Mouse (Mus musculus): Measurements from ENCODE around the gene Tspan32.

Gene Tspan32

DNA sequence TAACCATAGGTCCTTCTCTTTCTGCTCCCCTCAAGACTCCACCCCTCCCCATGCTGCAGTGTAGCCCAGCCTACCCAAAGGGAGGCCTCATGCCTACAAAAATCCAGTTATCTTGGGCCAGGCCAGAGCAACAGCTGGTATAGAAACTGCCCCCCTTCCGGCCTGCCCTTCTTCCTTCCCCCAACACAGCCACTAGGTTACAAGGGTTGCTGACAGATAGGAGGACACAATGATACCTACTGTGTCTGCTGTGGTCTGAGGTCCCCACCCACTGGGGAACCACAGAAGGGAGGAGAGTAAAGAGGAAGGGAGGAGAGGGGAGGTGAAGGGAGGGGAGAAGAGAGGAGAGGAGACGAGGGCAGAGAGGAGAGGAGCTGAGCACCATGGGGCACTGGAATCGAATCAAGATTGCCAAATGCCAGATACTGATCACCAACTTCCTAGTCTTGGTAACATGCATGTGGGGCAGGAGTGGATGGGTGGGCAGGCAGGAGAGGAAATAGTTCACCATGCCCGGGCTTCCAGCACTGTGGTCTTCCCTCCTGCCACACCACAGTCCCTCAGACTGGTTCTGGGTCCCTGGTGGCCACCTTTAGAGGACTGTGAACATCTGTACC lies at the start of gene Tspan32:
Gene Tspan32, plus strand, starts transcription at position 320 of the 617 bp plus-strand sequence.
- in situ Hi-C loops (cut with MboI; ENCODE audit: low pct_unique_long_range_greater_than_20kb in 1 of 2, low sequenced_read_pairs in 2 of 2, unreplicated experiment in 1 of 2): no loop called here

DNA sequence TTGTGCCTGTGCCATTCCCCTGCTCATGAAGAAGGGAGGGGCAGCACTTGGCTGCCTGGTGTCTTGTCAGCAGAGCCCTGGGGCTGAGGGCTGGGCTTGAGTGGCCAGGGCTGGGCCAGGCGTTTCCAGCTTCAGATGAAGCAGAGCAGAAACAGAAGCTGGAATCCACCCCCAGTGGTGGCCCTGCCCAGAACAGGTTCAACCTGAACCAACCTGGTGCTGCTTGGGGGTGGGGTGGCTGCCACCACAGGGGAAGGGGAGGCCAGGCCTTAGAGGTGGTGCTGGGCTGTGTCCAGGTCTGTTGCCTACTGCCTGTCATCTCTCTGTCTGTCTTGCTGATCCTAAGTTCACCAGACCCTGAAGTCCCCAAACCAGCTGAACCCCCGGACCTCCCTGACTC lies 48.8 kb upstream of the Tspan32 start:
- in situ Hi-C loops (cut with MboI; ENCODE audit: low pct_unique_long_range_greater_than_20kb in 1 of 2, low sequenced_read_pairs in 2 of 2, unreplicated experiment in 1 of 2): no loop called here

DNA sequence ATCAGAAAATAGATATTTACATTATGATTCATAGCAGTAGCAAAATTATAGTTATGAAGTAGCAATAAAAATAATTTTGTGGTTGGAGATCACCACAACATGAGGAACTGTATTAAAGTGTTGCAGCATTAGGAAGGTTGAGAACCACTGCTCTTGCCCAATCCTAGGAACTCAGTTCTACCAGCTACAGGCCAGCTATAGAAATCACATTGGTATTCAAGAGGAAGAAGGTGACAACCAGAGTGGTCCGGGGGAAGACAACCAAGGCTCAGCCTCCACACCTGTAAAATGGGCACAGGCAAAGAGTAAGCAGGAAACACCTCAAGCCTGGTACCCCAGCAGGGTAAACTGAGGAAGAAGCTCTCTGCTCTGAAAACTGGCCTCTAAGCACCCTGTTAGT lies 46.0 kb upstream of the Tspan32 start:
- in situ Hi-C loops (cut with MboI; ENCODE audit: low pct_unique_long_range_greater_than_20kb in 1 of 2, low sequenced_read_pairs in 2 of 2, unreplicated experiment in 1 of 2): no loop called here

DNA sequence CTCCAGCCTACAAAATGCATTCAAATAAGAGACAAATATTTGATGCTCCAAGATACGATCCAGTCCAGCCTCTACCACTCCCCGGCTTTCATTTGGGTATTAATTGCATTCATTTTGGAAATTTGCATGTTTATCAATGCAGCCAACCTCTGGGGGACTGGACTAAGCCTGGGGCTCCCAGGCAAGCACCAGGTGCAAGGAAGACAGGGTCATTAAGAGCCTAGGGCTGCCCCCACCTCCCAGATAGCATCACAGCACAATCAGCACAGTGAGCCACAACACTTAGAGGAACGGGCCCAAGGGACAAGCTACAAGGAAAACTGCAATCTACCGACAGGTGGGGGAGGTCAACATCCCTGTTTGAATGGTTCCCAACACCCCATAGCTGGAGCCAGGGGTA lies 45.1 kb upstream of the Tspan32 start:
- in situ Hi-C loops (cut with MboI; ENCODE audit: low pct_unique_long_range_greater_than_20kb in 1 of 2, low sequenced_read_pairs in 2 of 2, unreplicated experiment in 1 of 2): no loop called here

DNA sequence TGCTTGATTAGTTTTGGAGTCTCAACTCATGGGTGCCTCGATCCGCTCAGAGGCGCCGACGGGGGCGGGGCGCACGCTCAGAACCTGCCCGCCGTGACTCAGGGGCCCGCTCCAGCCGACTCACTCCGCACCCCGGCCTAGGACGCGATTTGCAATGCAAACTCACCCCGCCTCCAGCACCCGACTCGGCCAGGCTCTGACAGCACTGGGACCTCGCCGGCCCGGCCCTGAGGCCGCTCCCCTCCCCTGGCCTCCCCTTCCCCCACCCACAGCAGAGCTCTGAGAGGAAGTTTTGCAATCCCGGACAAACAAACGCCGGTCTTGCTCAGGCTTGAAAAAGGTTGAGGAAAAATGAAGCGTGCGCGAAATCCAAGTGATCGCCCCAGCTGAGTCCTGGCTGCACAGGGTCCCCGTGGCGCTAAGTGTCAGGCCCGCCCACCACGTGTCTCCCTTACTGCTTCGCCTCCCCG lies 37.4 kb upstream of the Tspan32 start:
- in situ Hi-C loops (cut with MboI; ENCODE audit: low pct_unique_long_range_greater_than_20kb in 1 of 2, low sequenced_read_pairs in 2 of 2, unreplicated experiment in 1 of 2): no loop called here

DNA sequence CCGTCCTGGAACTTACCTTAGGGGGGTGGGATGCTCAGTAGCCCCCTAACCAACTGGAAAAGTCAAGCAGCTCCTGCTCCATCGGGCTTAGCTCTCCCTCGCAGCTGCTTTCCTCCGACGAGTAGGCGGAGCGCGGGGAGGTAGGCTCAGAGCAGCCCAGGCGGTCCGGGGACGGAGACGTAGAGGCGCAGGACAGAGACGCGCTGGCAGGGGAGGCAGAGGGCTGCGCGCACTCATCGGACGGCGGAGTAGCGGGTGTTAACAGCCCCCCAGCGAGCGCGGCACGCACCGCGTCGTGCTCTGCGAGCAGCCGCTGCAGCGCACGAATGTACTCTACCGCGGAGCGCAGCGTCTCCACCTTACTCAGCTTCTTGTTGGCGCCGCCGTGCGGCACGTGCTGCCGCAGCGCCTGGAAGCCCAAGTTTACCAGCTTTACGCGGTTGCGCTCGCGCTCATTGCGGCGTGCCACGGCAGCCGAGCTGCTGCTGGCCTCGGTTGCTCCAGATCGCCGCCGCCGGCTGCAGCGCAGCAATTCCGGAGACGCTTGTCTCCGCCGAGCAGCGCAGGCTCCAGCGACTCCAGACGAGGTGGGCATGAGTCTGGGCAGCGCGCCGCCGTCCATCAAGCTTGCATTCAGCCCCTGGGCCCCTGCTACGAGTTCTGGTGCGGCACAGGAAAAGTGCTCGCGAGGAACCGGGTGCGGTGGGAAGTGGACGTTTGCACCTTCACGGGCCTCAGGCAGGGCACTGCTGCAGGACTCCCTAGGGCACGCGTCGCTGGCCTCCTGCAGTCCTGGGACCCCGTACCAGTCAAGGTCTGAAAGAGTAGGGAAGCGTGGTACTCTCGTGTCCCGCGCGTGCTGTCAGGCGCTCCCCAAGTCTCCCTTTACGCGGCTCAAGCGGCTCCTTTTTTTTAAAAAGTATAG lies 36.7 kb upstream of the Tspan32 start:
- in situ Hi-C loops (cut with MboI; ENCODE audit: low pct_unique_long_range_greater_than_20kb in 1 of 2, low sequenced_read_pairs in 2 of 2, unreplicated experiment in 1 of 2): no loop called here

DNA sequence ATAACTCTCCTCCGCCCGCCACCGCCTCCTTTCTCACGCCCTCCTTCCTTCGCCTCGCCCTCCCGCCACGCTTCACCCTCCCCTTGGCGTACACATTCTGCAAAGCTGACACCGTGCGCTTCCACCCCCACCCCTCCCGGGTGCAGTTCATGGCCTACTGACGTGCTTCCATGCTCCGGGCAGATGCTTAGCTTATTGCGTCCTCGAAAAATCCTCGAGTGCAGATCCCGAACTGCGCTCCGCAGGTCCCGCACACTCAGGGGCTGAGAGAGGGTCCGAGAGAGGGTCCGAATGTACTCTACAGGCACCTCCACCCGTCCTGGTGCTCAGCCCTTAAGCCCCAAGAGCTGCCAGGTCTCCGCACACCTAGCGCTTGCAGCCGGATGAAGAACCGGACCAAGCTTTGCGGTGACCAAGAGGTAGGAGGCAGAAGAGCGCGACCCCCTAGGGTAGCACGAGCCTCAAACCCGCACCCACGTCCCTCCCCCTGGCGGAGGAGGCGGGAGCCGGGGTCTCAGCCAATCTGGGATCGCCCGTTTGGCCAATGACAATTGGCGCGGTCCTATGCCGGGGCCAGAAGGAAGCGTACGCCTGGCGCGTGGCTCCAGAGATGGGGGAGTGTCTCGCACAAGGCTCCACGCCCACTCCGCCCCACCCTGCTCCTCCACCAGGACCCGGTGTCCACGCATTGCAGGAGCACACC lies 35.9 kb upstream of the Tspan32 start, which contains the start of gene Ascl2:
Gene Ascl2, minus strand, starts transcription at position 456 of the 703 bp plus-strand sequence.
- in situ Hi-C loops (cut with MboI; ENCODE audit: low pct_unique_long_range_greater_than_20kb in 1 of 2, low sequenced_read_pairs in 2 of 2, unreplicated experiment in 1 of 2): no loop called here

DNA sequence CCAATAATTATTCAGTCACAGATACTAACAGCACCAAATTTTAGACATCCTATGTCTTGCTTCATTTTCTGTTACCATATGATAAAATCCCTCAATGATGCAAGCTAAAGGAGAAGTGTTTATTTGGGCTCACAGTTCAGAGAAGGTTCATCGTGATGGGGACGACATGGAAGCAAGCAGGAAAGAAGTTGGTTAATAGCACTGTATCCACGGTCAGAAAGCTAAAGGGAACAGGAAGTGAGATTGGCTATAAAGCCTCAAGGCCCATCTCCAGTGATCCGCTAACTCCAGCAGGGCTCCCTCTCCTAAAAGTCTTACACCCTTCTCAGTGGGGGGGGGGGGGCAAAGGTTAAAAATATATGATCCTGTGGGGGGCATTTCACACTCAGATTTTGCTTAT lies 22.9 kb upstream of the Tspan32 start:
- in situ Hi-C loops (cut with MboI; ENCODE audit: low pct_unique_long_range_greater_than_20kb in 1 of 2, low sequenced_read_pairs in 2 of 2, unreplicated experiment in 1 of 2): no loop called here

DNA sequence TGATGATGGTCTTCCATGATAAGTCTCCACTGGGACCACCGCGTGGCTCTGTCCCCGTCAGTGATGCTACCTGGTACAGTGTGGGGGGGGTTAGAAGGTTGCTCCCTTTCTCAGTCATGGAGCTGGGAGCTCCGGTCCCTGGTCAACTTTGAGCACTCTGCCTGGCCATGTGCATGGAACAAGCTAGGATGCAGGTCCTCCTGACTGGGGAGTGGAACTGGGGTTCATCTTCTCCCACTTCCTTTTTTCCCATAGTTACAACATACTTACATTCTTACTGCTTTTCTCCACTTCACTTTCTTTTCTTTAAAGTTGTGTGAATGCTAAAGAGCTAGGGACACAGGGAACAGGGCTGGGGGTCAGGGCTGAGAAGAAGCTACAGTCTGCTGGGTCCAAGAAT lies 19.7 kb upstream of the Tspan32 start:
- in situ Hi-C loops (cut with MboI; ENCODE audit: low pct_unique_long_range_greater_than_20kb in 1 of 2, low sequenced_read_pairs in 2 of 2, unreplicated experiment in 1 of 2): no loop called here

DNA sequence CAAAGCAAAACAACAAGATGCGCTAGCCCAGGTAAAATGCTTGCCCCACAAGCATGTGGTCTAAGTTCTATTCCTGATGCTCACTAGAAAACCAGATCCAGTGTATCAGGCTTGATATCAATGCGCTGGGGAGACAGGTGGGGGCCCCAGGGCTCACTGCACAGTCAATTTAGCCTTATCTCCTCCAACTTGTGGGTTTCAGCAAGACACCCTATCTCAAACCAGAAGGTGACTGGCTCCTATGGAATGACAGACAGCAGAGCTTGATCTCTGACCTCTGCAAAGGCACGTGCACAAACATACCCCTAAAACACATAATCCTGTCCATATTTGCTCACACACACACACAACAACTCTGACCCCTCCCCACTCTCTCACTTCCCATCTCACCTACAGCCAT lies 17.1 kb upstream of the Tspan32 start:
- in situ Hi-C loops (cut with MboI; ENCODE audit: low pct_unique_long_range_greater_than_20kb in 1 of 2, low sequenced_read_pairs in 2 of 2, unreplicated experiment in 1 of 2): no loop called here

DNA sequence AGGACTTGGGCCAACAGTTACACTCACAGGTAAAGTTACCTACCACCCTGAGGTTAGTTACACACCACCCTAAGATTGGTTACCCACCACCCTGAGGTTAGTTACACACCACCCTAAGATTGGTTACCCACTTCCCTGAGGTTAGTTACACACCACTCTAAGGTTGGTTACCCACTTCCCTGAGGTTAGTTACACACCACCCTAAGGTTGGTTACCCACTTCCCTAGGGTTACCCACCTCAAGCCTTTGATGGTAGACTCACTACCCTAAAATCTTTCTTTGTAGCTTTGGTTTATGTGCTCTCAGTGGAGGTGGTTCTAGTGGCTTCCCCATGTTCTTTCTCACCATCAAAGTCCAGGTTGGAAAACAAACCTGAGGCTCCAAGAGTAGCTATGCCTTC lies 9.8 kb upstream of the Tspan32 start:
- in situ Hi-C loops (cut with MboI; ENCODE audit: low pct_unique_long_range_greater_than_20kb in 1 of 2, low sequenced_read_pairs in 2 of 2, unreplicated experiment in 1 of 2): no loop called here

DNA sequence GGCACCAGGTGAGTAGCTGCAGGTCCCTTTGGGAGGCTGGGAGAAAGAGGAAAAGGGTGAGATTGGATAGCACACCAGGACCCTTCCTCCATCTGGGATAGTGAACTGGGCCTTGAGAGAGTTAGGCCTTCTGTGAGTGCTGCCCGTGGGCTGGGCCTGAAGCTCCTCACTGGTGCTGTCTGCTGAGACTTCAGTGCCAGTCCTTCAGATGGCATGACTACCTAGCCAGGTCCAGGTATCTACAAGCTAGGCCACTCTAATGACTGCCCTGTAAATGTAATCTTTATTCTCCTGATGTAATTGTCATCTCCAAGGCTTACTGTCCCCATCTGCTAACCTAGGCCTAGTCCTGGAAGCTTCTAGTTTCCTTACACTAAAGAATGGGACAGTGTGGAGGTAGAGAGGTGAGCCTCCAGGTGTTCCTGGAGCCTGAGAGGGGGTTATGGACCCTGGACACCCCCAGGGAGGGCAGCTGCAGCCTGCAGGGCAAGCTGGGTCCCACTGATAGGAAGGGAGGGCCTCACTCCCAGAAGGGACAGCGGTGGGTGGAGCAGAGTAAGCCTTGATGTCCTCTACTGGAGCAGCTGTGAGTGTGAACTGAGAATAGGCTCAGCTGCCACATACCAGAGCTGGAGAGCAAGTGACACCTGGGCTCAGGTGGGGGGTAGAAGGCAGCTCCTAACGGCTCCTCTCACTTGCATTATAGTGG lies 9.1 kb upstream of the Tspan32 start:
- in situ Hi-C loops (cut with MboI; ENCODE audit: low pct_unique_long_range_greater_than_20kb in 1 of 2, low sequenced_read_pairs in 2 of 2, unreplicated experiment in 1 of 2): no loop called here

DNA sequence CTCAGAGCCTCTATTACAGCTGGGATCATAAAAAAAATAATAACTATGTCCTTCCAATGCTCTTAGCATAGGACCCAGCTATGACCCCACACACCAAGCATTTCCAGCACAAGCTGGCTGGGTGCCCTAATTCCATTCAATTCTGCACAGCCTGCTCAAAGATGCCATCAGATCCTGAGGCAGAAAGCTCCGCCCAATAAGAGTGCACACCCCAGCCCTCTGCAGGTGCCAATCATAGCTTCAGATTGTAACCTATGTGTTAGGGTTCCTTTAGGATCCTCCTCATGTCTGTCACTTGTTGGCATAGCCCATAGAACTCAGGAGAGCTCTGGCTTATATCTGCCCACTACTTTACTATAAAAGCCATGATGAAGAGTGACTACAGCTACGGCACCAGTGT lies 7.8 kb upstream of the Tspan32 start:
- in situ Hi-C loops (cut with MboI; ENCODE audit: low pct_unique_long_range_greater_than_20kb in 1 of 2, low sequenced_read_pairs in 2 of 2, unreplicated experiment in 1 of 2): no loop called here

DNA sequence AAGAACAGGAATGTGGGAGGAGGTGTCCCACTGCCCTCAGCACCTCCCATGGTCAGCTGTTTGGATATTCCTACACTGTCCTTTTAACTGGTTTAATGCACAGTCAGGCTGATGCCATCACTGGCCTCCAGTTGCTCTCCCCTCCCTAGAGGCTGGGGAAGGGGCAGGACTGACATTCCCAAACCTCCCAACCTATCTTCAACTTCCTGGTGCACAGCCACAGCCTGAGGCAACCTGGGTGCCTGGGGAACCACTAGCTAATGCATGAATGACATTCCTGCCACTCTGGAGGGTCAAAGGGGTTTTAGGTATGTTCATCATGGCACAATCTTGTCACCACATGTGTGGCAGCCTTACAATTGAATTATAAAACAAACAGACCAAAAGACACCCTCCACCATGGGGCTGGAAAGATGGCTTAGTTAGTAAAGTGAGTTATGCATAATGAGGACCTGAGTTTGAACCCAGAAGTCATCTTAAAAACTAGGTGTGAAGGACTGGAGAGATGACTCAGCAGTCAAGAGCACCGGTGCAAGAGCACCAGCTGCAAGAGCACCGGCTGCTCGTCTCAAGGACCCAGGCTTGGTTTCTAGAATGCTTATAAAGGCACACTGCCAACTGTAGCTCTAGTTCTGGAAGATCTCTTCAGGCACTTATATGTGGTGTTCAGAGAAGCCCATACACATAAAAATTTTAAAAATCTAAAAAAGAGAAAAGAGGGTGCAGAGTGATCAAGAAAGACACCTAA lies 7.3 kb upstream of the Tspan32 start:
- in situ Hi-C loops (cut with MboI; ENCODE audit: low pct_unique_long_range_greater_than_20kb in 1 of 2, low sequenced_read_pairs in 2 of 2, unreplicated experiment in 1 of 2): no loop called here

DNA sequence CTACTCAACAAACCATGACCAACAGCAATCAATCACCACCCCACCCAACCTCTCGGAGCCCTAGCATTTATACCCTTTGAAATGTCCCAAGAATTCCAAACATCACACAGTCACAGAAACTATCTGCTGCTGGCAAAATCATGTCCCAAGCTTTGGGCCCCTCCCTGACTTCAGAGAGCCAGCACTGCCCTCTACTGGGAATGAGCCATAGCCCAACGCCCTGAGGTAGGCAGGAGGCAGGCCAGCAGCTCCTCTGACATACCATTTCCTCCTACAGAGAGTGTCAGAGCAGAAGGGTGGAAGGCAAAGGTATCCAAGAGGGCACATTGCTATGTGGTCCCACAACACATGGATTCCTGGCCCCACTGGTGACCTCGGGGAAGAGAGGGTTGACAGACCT lies 2.2 kb upstream of the Tspan32 start:
- in situ Hi-C loops (cut with MboI; ENCODE audit: low pct_unique_long_range_greater_than_20kb in 1 of 2, low sequenced_read_pairs in 2 of 2, unreplicated experiment in 1 of 2): no loop called here

DNA sequence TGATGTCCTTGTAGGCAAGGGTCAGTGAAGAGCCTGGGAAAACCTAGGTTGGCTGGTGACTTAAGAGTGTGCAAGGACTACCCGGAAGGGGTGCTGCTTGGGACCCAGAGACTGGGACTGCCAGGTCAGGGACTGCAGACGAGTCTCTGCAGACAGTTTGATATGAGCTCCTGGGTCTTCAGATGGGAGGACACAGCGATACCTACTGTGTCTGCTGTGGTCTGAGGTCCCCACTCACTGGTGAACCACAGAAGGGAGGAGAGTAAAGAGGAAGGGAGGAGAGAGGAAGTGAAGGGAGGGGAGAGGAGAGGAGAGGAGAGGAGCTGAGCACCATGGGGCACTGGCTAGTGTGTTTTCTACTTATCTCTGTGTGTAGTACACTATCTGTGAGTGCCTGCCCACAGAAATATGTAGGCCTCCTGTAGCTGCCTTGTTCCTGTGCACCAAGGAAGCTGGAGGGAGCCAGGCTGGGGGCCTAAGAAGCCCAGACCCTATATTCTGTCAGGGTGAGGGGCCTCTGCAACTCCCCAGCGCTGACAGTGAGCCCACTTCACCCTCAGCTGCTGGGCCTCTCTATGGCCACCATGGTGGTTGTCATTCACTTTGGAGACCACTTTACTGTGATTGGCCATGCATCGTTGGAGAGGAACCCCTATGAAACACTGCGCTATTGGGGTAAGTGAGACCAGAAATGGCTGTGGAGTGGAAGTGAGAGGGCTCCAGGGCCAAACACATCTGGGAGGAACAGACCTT lies 674 bp downstream of the Tspan32 start:
- in situ Hi-C loops (cut with MboI; ENCODE audit: low pct_unique_long_range_greater_than_20kb in 1 of 2, low sequenced_read_pairs in 2 of 2, unreplicated experiment in 1 of 2): no loop called here

DNA sequence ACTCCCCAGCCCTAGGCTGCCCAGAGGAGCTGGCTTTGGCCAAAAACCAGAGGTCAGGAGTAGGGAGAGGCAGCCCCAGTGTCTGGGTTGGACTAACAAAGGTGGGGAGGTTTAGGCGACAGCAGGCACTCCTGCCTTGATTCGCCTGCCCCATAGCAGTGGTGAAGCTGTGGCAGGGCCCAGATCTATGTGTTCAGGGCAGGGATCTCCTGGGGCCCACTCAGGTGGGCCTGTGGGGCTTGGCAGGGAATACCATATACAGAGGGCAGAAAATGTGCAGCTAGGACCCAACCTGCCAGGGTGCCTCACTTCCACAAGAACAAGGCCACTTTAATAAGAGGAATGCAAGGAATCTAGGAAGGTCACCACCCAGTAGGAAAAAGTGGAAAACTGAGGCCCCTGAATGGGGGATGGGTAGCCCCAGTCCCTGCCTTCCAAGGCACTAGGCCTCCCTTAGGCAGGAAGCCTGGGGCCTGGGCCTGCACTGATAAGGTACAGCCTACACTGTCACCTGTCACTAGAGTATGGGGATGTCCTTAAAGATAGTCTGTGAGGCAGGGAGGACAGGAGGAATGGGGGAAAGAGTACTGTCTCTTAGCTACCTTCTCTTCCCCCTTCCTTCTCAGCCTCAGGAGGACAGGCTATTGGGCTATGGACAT lies 1.4 kb downstream of the Tspan32 start:
- in situ Hi-C loops (cut with MboI; ENCODE audit: low pct_unique_long_range_greater_than_20kb in 1 of 2, low sequenced_read_pairs in 2 of 2, unreplicated experiment in 1 of 2): no loop called here

Measured in mouse embryonic stem cell (cell line).